Mouse (Mus musculus) hindbrain, embryonic 15.5 days (tissue): ENCODE results near the gene Tapt1. TPM values are rescaled to one million over a fixed set of nuclear protein-coding genes. Genes with fewer than 3 reads are reported as not detected.

Source experiments
- ATAC-seq: fragments of 200-750 bp; cut with Nextera tagmentation; 2 replicates; pipeline ENCODE4 v1.8.0; 2017; ENCODE audit warnings: low read depth, moderate number of reproducible peaks, moderate TSS enrichment; ENCODE audit not compliant: low FRiP score
- H3K27ac ChIP-seq: fragments of 300-500 bp; sonication (generic); replicated peaks from 2 replicates; pipeline ENCODE4 v1.5.1; 2015; ENCODE audit warnings: mild to moderate bottlenecking, inconsistent platforms
- H3K27me3 ChIP-seq: fragments of 300-500 bp; sonication (generic); 2 replicates; pipeline ENCODE4 v1.6.1; 2015; ENCODE audit warnings: control low read depth, inconsistent platforms
- H3K36me3 ChIP-seq: fragments of 300-500 bp; sonication (generic); 2 replicates; pipeline ENCODE4 v1.6.1; 2015; ENCODE audit warnings: control low read depth, inconsistent platforms
- H3K4me1 ChIP-seq: fragments of 300-500 bp; sonication (generic); replicated peaks from 2 replicates; pipeline ENCODE4 v1.6.1; 2015; ENCODE audit warnings: control low read depth, inconsistent platforms
- H3K4me2 ChIP-seq: fragments of 300-500 bp; sonication (generic); 2 replicates; pipeline ENCODE4 v1.6.1; 2015; ENCODE audit warnings: moderate library complexity, mild to moderate bottlenecking, inconsistent platforms
- H3K4me3 ChIP-seq: fragments of 300-500 bp; sonication (generic); 2 replicates; pipeline ENCODE4 v1.5.1; 2015; ENCODE audit warnings: mild to moderate bottlenecking, inconsistent platforms
- H3K9ac ChIP-seq: fragments of 300-500 bp; sonication (generic); 2 replicates; pipeline ENCODE4 v1.6.1; 2015; ENCODE audit warnings: inconsistent platforms
- H3K9me3 ChIP-seq: fragments of 300-500 bp; sonication (generic); 2 replicates; pipeline ENCODE4 v1.6.1; 2016; ENCODE audit warnings: control low read depth, inconsistent platforms
- WGBS: fragments of 180-500 bp; shearing (Covaris S2); methylation state at CpG from one replicate; pipeline ENCODE4 v1.1.7; 2015; 5-methylcytosine and 5-hydroxymethylcytosine counted together
- polyA plus RNA-seq: library from polyadenylated mRNA; unstranded; fragments of >200 nt; fragmentation: Nextera tagmentation; extraction: Ambion mirVana; gene quantifications from 2 replicates; pipeline ENCODE4 v1.2.1, GENCODE M21; 2015

Tapt1 gene
- polyA plus RNA-seq, 1 experiment from 2014 or later: 31.6 TPM

DNA sequence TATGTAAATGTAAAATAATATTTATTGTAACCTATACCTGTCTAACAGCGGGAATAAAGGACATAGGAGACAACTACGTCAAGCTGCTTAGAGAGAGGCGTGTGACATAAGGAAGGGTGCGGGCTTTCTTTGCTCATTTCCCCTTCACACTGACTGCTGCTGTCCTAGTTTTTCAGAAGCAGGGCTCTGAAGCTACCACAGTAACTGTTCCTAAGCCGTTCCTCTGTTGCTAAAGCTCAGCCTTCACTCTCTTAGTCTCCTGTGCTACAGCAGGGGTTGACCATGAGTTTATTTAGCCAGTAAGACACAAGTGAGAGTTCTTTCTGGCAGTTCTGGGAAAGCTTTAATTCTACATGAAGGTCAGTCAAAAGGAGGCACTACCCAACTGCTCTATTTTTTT lies 13.0 kb downstream of the Tapt1 start:
- no peaks in the 10 kb centered on the region for H3K27me3 ChIP-seq
- H3K4me1 ChIP-seq: no peaks in the 10 kb centered on the region
- no peak overlapping the region for H3K27ac ChIP-seq
- no peak overlapping the region for H3K4me3 ChIP-seq
- H3K9ac ChIP-seq: no peak overlapping the region
- H3K4me2 ChIP-seq: no peak overlapping the region
- peaks cover 6% of the 10 kb centered on the region; the same call in 1 of the 2 replicates for H3K36me3 ChIP-seq
- WGBS: 97% methylated on average over 5 of the region's 5 CpGs
- H3K9me3 ChIP-seq: no peaks in the 10 kb centered on the region
- ATAC-seq: no peak

DNA sequence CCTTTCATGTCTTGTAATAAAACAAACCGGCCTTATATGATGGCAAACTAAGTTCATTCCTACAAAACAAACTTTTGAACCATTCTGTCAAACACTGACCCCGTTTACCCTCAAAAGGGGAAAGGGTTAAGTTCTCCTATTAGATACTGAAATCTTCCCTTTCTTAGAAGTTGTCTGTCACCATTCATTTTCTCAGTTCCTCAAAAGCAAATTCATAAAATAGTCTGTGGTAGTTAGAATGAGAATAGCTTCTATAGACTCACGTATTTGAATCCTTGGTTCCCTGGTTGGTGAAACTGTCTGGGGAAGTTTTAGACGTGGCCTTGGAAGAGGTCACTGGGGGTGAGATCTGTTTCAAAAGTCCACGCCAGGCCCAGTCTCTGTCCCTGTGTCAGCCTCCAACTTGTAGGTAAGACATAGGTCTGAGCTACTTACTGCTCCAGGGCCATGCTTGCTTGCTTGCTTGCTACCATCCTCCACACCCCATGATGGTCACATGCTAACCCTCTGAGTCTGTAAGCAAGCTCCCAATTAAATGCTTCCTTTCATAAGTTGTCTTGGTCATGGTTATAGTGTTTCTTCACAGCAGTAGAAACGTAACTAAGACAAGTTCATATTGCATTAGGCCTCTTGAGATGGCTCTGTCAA lies 14.5 kb downstream of the Tapt1 start:
- H3K9ac ChIP-seq: no peak overlapping the region
- ATAC-seq: no peak
- no peak overlapping the region for H3K27ac ChIP-seq
- H3K4me1 ChIP-seq: no peaks in the 10 kb centered on the region
- H3K4me3 ChIP-seq: no peak overlapping the region
- H3K27me3 ChIP-seq: no peaks in the 10 kb centered on the region
- 88% methylated on average over 6 of the region's 6 CpGs for WGBS
- H3K36me3 ChIP-seq: peaks cover 3% of the 10 kb centered on the region; the same call in 1 of the 2 replicates
- H3K4me2 ChIP-seq: no peak overlapping the region
- no peaks in the 10 kb centered on the region for H3K9me3 ChIP-seq

DNA sequence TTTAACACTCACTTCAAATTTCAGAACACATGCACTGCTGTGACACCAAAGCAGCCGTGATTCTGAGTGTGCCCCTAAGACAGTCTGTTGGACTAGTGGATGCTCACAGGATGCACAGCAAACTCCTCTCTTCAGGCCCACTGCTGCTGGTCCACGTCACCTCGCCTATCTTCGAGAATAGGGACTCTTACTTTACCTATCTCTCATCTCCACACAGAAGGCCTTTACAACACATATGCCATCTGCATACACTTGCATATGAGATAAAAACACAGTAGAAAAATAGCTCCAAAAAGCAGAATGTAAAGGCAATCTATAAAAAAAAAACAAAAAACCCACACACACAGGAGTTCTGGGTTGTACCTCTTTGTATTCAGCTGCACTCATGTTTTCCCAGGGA lies 19.1 kb downstream of the Tapt1 start:
- H3K27ac ChIP-seq: no peak overlapping the region
- no peak for ATAC-seq

DNA sequence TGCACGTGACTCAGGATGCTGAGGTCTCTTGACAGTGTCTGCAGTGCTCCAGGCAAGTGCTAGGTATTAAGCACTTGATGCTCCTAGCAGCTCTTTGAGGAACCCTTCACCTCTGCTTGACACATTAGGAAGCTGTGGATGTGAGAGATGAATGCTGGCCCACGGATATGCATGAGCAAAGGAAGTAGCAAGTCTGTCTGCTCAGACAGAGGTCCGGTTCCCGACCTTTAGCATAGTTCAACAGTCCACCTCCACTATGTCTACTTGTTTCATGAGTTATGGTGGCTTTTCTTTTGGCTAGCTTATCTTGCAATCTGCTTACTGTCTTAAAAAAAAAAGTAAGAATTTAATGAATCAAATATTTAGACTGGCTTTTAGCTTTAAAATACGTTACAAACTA lies 19.8 kb downstream of the Tapt1 start:
- Histone ChIP-seq H3K36me3 (0 out of 2 replicates have a peak, but pooled peaks cover 6% of the 10 kb centered on the region), H3K4me2 (no peak overlapping the region), H3K27ac (no peak overlapping the region), H3K27me3 (no peaks in the 10 kb centered on the region), H3K9me3 (no peaks in the 10 kb centered on the region), H3K4me3 (no peak overlapping the region), H3K4me1 (no peaks in the 10 kb centered on the region), H3K9ac (no peak overlapping the region)
- no peak for ATAC-seq
- WGBS: 89% methylated on average over 5 of the region's 5 CpGs

More for the DNA sequence above, 19.1 kb downstream of the Tapt1 start:
- no peak overlapping the region for H3K4me2 ChIP-seq
- H3K9me3 ChIP-seq: no peaks in the 10 kb centered on the region
- H3K4me1 ChIP-seq: no peaks in the 10 kb centered on the region
- no peak overlapping the region for H3K9ac ChIP-seq
- no peaks in the 10 kb centered on the region for H3K27me3 ChIP-seq
- WGBS: 87% methylated on average over 4 of the region's 4 CpGs
- 0 out of 2 replicates have a peak, but pooled peaks cover 6% of the 10 kb centered on the region for H3K36me3 ChIP-seq
- no peak overlapping the region for H3K4me3 ChIP-seq

DNA sequence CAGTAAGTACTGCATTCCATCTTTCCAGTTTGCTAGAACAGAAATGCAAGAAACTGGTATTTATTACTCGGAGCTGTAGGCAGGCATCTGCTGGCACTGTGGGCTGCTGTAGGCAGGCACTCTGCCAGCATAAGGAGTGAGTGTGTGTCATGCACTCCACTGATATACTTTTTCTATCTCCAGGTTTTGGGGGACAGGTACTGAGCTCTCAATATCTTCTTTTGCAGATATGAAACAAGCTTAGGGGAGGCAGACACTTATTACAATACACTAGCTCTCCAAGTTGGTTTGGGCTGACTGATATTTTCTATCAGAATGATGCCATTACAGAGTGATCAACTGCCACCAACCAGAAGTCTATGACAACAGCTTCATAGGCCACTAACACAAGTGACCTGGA lies 23.0 kb downstream of the Tapt1 start:
- no peak overlapping the region for H3K4me3 ChIP-seq
- H3K9ac ChIP-seq: no peak overlapping the region
- no peak overlapping the region for H3K27ac ChIP-seq
- no peaks in the 10 kb centered on the region; the same call in 1 of the 2 replicates for H3K4me1 ChIP-seq
- no peak for ATAC-seq
- peaks cover 3% of the 10 kb centered on the region; the same call in 1 of the 2 replicates for H3K36me3 ChIP-seq
- H3K4me2 ChIP-seq: no peak overlapping the region
- no peaks in the 10 kb centered on the region for H3K27me3 ChIP-seq
- WGBS: 58% methylated on average over 1 of the region's 1 CpGs
- H3K9me3 ChIP-seq: no peaks in the 10 kb centered on the region

DNA sequence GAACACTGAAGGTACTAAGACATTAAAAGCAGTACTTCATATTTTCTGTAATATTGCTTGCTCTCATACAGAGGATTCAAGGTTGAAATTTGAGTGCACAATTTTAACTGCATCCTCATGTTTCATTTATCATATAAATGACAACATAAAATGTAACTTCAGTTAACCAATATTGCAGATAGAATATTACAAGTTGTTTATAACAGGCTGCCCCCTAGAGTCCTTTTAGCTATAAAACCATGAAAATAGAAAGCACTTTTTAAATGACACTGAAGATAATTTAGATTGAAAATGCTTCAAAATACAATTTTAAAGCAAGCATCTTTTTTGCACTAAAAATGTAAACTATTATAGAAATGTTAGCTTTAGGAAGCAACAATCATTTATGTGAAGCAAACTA lies 24.8 kb downstream of the Tapt1 start:
- H3K4me3 ChIP-seq: no peak overlapping the region
- H3K27ac ChIP-seq: no peak overlapping the region
- no peak overlapping the region for H3K4me2 ChIP-seq
- H3K9ac ChIP-seq: no peak overlapping the region
- H3K27me3 ChIP-seq: no peaks in the 10 kb centered on the region
- no peaks in the 10 kb centered on the region; the same call in 1 of the 2 replicates for H3K4me1 ChIP-seq
- H3K36me3 ChIP-seq: peaks cover 3% of the 10 kb centered on the region; the same call in 1 of the 2 replicates
- no peak for ATAC-seq
- H3K9me3 ChIP-seq: no peaks in the 10 kb centered on the region

DNA sequence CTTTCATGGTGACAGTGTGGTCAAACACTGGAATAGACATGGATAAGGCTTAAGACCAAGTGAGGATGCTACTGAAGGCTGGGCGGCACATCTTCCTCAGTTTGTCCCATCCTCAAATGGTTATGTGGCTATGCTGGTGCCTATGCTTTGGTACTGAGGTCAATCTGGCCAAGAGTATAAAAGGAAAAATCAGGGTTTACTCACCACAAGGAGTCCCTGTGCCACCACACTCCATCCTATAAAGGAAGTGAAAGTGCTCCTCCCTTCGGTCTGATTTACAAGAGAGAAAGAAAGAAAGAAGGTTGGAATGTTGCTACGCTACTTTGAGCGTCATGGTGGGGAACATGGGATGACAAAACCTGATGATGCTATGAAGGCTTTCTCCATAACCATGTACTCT lies 27.3 kb downstream of the Tapt1 start:
- H3K9me3 ChIP-seq: no peaks in the 10 kb centered on the region
- no peak overlapping the region for H3K4me3 ChIP-seq
- no peaks in the 10 kb centered on the region; the same call in 1 of the 2 replicates for H3K4me1 ChIP-seq
- H3K4me2 ChIP-seq: no peak overlapping the region
- WGBS: 99% methylated on average over 4 of the region's 4 CpGs
- no peak overlapping the region for H3K27ac ChIP-seq
- no peak overlapping the region for H3K9ac ChIP-seq
- H3K27me3 ChIP-seq: no peaks in the 10 kb centered on the region
- H3K36me3 ChIP-seq: peaks cover 4% of the 10 kb centered on the region
- no peak for ATAC-seq

DNA sequence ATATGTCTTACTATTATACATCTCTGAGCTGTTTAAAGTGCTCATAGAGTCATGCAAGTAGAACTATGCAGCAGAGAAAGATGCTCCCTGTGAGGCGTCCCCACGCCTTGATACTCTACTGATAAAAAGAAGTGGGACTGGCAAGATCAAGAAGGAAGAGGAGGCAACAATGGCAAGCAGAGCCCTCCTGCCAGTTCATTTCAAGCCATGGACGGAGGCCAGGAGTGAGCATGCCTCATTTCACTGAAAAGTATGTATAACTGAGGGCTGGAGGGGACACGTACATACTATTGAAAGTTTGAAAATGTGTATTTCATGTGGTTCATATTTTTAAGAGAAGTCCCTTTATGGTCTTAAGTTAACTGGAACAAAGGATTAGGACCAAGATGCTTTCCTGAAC lies 28.0 kb downstream of the Tapt1 start:
- Histone ChIP-seq H3K9ac (no peak overlapping the region), H3K9me3 (no peaks in the 10 kb centered on the region), H3K27ac (no peak overlapping the region), H3K4me2 (no peak overlapping the region), H3K27me3 (no peaks in the 10 kb centered on the region), H3K36me3 (peaks cover 10% of the 10 kb centered on the region), H3K4me1 (no peaks in the 10 kb centered on the region; the same call in 1 of the 2 replicates), H3K4me3 (no peak overlapping the region)
- 68% methylated on average over 4 of the region's 4 CpGs for WGBS
- ATAC-seq: no peak

DNA sequence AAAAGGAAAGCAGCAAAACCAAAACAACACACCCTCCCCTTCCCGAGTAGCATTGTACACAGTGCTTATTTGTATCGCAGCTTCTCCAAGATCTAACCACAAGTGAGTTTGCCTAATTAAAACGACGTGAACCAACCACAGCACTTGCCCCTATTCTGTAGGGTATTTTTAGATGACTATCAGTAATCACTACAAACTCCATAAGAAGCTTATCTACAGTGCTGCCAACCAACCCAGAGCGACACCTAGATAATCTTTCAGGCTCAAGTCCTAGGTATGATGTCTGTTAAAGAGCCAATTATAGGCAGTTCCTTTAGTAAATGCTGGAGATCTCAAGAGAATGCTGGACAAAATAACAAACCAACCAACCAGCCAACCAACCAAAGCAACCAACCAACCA lies 28.6 kb downstream of the Tapt1 start:
- Histone ChIP-seq H3K36me3 (peaks cover 13% of the 10 kb centered on the region), H3K27me3 (no peaks in the 10 kb centered on the region), H3K4me3 (no peak overlapping the region), H3K4me2 (no peak overlapping the region), H3K9me3 (no peaks in the 10 kb centered on the region), H3K9ac (no peak overlapping the region), H3K4me1 (no peaks in the 10 kb centered on the region; the same call in 1 of the 2 replicates), H3K27ac (no peak overlapping the region)
- ATAC-seq: no peak
- 89% methylated on average over 5 of the region's 5 CpGs for WGBS

DNA sequence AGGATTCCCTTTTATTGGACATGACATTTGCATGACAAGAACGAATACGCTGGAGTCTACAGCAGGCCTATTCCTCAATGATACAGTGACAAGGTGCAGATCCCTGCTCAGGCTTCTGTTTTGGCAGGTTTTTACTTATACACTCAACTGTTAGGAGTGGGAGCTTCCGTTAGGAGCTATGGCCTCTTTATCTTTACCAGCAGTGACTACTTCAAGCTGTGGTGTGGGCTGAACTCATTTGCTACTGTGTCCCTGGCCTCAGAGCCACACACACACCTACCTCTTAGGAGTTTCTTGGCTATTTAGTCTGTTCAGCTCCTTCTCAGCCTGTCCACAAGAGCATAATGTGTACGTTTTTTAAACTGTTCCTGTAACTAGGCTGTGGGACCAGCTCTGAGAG lies 30.3 kb downstream of the Tapt1 start:
- Histone ChIP-seq H3K4me3 (no peak overlapping the region), H3K4me1 (no peaks in the 10 kb centered on the region; the same call in 1 of the 2 replicates), H3K27me3 (no peaks in the 10 kb centered on the region), H3K9ac (no peak overlapping the region), H3K9me3 (no peaks in the 10 kb centered on the region), H3K27ac (no peak overlapping the region), H3K36me3 (peaks cover 21% of the 10 kb centered on the region), H3K4me2 (no peak overlapping the region)
- WGBS: 90% methylated on average over 4 of the region's 4 CpGs
- ATAC-seq: no peak

DNA sequence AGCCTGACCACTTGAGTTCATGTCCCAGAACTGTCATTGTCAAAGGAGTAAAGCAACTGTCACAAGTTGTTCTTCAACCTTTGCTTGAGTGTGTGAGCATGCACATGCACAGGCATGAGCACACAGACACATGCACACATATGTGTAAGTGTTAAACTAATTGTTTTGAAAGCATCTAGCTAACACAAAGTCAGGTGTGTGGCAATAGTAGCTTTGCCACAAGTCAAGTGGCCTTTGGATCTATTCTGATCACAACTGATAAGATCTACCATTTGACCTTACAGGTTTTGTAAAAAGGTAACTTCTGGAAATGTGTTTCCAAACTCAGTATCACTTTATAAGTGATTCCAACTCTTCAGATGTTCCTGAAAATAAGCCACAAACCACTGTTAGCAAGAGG lies 39.1 kb downstream of the Tapt1 start:
- no peak for ATAC-seq
- Histone ChIP-seq H3K4me1 (no peaks in the 10 kb centered on the region), H3K36me3 (peaks cover 52% of the 10 kb centered on the region), H3K27ac (no peak overlapping the region), H3K4me3 (no peak overlapping the region), H3K4me2 (no peak overlapping the region), H3K9me3 (no peaks in the 10 kb centered on the region), H3K9ac (no peak overlapping the region), H3K27me3 (no peaks in the 10 kb centered on the region)

DNA sequence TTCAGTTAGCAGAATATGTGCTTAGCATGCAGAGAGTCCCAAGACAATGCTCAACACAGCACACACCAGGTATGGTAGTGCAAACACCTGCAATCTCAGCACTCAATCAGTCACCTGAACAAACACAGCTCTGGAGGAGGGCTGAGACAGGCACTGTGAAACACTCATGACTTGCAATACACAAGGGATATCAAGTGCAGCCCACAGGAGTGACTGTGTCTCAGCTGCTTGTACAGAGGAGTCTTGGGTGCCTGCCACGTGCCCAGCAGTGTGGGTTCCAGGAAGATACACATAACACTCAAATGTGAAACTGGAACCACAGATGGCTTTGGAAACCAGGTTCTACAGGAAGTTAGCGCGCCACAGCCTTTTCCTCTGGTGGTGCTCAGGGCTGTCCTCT lies 44.8 kb downstream of the Tapt1 start:
- ATAC-seq: no peak
- WGBS: 88% methylated on average over 3 of the region's 3 CpGs
- Histone ChIP-seq H3K4me3 (no peak overlapping the region), H3K9ac (no peak overlapping the region), H3K27me3 (no peaks in the 10 kb centered on the region), H3K4me2 (no peak overlapping the region), H3K27ac (no peak overlapping the region), H3K9me3 (no peaks in the 10 kb centered on the region), H3K4me1 (no peaks in the 10 kb centered on the region), H3K36me3 (peaks cover 56% of the 10 kb centered on the region)

DNA sequence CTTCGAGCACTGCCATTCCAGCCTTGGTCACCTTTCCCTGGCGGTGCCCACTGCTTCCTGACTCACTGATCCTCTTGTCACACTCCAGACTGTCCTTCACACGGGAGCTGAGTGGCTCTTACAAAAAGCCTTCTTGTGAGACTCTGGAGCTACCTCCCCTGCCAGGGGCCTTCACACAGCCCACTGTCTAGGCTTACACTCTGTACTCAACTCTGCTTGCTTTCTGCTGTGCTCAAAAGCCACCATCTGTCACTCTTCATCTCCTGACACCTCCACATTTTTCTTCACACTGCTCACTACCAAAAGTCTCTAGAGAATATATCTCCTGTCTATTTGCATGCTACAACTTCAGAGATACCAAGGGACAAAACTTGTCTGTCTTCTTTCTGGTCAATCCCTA lies 46.0 kb downstream of the Tapt1 start:
- Histone ChIP-seq H3K4me2 (no peak overlapping the region), H3K27ac (no peak overlapping the region), H3K4me1 (no peaks in the 10 kb centered on the region), H3K9me3 (no peaks in the 10 kb centered on the region), H3K9ac (no peak overlapping the region), H3K4me3 (no peak overlapping the region), H3K36me3 (peaks cover 62% of the 10 kb centered on the region), H3K27me3 (no peaks in the 10 kb centered on the region)
- no peak for ATAC-seq
- WGBS: 81% methylated on average over 3 of the region's 3 CpGs
